Mouse (Mus musculus): ENCODE data around the gene A730009L09Rik. TPM values are rescaled to one million over a fixed set of nuclear protein-coding genes. Genes with fewer than 3 reads are reported as not detected.

The A730009L09Rik gene
- polyA plus RNA-seq, 1 experiment from 2014 or later = not detected

- no peak overlapping the region for H3K27ac ChIP-seq (ENCODE audit: low read depth, low read length)
- no peaks in the 10 kb centered on the region for H3K27me3 ChIP-seq (replicated peaks; ENCODE audit: control insufficient read depth, insufficient read depth, low read length)
- no peak overlapping the region for H3K4me2 ChIP-seq (ENCODE audit: low read length)
- ATAC-seq (no peak), DNase-seq (ENCODE audit: low spot score) (no peak)
- no peak overlapping the region for H3K9ac ChIP-seq (ENCODE audit: low read length)
- H3K4me3 ChIP-seq (ENCODE audit: low read depth, low read length) = no peak overlapping the region
- H3K4me1 ChIP-seq (ENCODE audit: control insufficient read depth, insufficient read depth, low read length) = no peaks in the 10 kb centered on the region
- no peaks in the 10 kb centered on the region for H3K36me3 ChIP-seq (ENCODE audit: control insufficient read depth, insufficient read depth, low read length)
- no peaks in the 10 kb centered on the region for H3K9me3 ChIP-seq (replicated peaks; ENCODE audit: control insufficient read depth, low read length)
- whole genome bisulfite sequencing = 68% methylated on average over 9 of the region's 9 CpGs
Observed at GRCm38 (mm10) chr16:84549122-84549521, 34.2 kb downstream of the A730009L09Rik start.

GRCm38 (mm10) chr16:84550445-84550844 lies 35.5 kb downstream of the A730009L09Rik start:
- no peak for ATAC-seq
- H3K27me3 ChIP-seq (replicated peaks; ENCODE audit: control insufficient read depth, insufficient read depth, low read length) = no peaks in the 10 kb centered on the region
- no peaks in the 10 kb centered on the region for H3K36me3 ChIP-seq (ENCODE audit: control insufficient read depth, insufficient read depth, low read length)
- H3K9me3 ChIP-seq (replicated peaks; ENCODE audit: control insufficient read depth, low read length) = no peaks in the 10 kb centered on the region
- H3K9ac ChIP-seq (ENCODE audit: low read length) = no peak overlapping the region
- no peaks in the 10 kb centered on the region for H3K4me1 ChIP-seq (ENCODE audit: control insufficient read depth, insufficient read depth, low read length)
- no peak overlapping the region for H3K4me2 ChIP-seq (ENCODE audit: low read length)
- no peak for DNase-seq (ENCODE audit: low spot score)
- H3K27ac ChIP-seq (ENCODE audit: low read depth, low read length) = no peak overlapping the region
- WGBS = 81% methylated on average over 5 of the region's 5 CpGs
- no peak overlapping the region for H3K4me3 ChIP-seq (ENCODE audit: low read depth, low read length)

- Histone ChIP-seq H3K4me3 (ENCODE audit: low read depth, low read length) (no peak overlapping the region), H3K27me3 (replicated peaks; ENCODE audit: control insufficient read depth, insufficient read depth, low read length) (no peaks in the 10 kb centered on the region), H3K36me3 (ENCODE audit: control insufficient read depth, insufficient read depth, low read length) (no peaks in the 10 kb centered on the region), H3K4me1 (ENCODE audit: control insufficient read depth, insufficient read depth, low read length) (no peaks in the 10 kb centered on the region), H3K4me2 (ENCODE audit: low read length) (no peak overlapping the region), H3K9ac (ENCODE audit: low read length) (no peak overlapping the region), H3K27ac (ENCODE audit: low read depth, low read length) (no peak overlapping the region), H3K9me3 (replicated peaks; ENCODE audit: control insufficient read depth, low read length) (no peaks in the 10 kb centered on the region)
- whole genome bisulfite sequencing = 92% methylated on average over 13 of the region's 13 CpGs
- no peak for ATAC-seq
- no peak for DNase-seq (ENCODE audit: low spot score)
Observed at GRCm38 (mm10) chr16:84553981-84554380, 39.1 kb downstream of the A730009L09Rik start.

- H3K27ac ChIP-seq (ENCODE audit: low read depth, low read length) = no peak overlapping the region; the same call in 1 of the 2 replicates
- peak; percentile 23 for DNase-seq (ENCODE audit: low spot score)
- H3K9ac ChIP-seq (ENCODE audit: low read length) = no peak overlapping the region
Observed at GRCm38 (mm10) chr16:84558113-84558917, 43.4 kb downstream of the A730009L09Rik start.

GRCm38 (mm10) chr16:84559569-84560278 lies 44.8 kb downstream of the A730009L09Rik start:
- WGBS = 14% methylated on average over 9 of the region's 9 CpGs
- peak; percentile 59 for DNase-seq (ENCODE audit: low spot score)
- Histone ChIP-seq H3K9me3 (replicated peaks; ENCODE audit: control insufficient read depth, low read length) (no peaks in the 10 kb centered on the region), H3K4me1 (ENCODE audit: control insufficient read depth, insufficient read depth, low read length) (no peaks in the 10 kb centered on the region), H3K9ac (ENCODE audit: low read length) (0 out of 2 replicates have a peak overlapping the region, but pooled peaks have one; percentile 21), H3K4me2 (ENCODE audit: low read length) (peak overlapping the region; percentile 35; the same call in 1 of the 2 replicates), H3K36me3 (ENCODE audit: control insufficient read depth, insufficient read depth, low read length) (no peaks in the 10 kb centered on the region), H3K27ac (ENCODE audit: low read depth, low read length) (no peak overlapping the region), H3K27me3 (replicated peaks; ENCODE audit: control insufficient read depth, insufficient read depth, low read length) (no peaks in the 10 kb centered on the region), H3K4me3 (ENCODE audit: low read depth, low read length) (peak overlapping the region; percentile 0; the same call in 1 of the 2 replicates)
- ATAC-seq = peak; percentile 43; the same call in 1 of the 2 replicates

More at GRCm38 (mm10) chr16:84558113-84558917, 43.4 kb downstream of the A730009L09Rik start:
- no peaks in the 10 kb centered on the region for H3K36me3 ChIP-seq (ENCODE audit: control insufficient read depth, insufficient read depth, low read length)
- no peak for ATAC-seq
- 61% methylated on average over 20 of the region's 20 CpGs for WGBS
- H3K9me3 ChIP-seq (replicated peaks; ENCODE audit: control insufficient read depth, low read length) = no peaks in the 10 kb centered on the region
- no peaks in the 10 kb centered on the region for H3K27me3 ChIP-seq (replicated peaks; ENCODE audit: control insufficient read depth, insufficient read depth, low read length)
- no peaks in the 10 kb centered on the region for H3K4me1 ChIP-seq (ENCODE audit: control insufficient read depth, insufficient read depth, low read length)
- no peak overlapping the region for H3K4me3 ChIP-seq (ENCODE audit: low read depth, low read length)
- H3K4me2 ChIP-seq (ENCODE audit: low read length) = peak overlapping the region; percentile 17; the same call in 1 of the 2 replicates

- H3K27ac ChIP-seq (ENCODE audit: low read depth, low read length) = no peak overlapping the region
- no peaks in the 10 kb centered on the region for H3K9me3 ChIP-seq (replicated peaks; ENCODE audit: control insufficient read depth, low read length)
- WGBS = 36% methylated on average over 7 of the region's 7 CpGs
- H3K9ac ChIP-seq (ENCODE audit: low read length) = no peak overlapping the region
- peak overlapping the region; percentile 0; the same call in 1 of the 2 replicates for H3K4me3 ChIP-seq (ENCODE audit: low read depth, low read length)
- no peaks in the 10 kb centered on the region for H3K36me3 ChIP-seq (ENCODE audit: control insufficient read depth, insufficient read depth, low read length)
- DNase-seq (ENCODE audit: low spot score) = no peak
- ATAC-seq = 0 out of 2 replicates have a peak, but pooled peaks have one; percentile 22
- H3K27me3 ChIP-seq (replicated peaks; ENCODE audit: control insufficient read depth, insufficient read depth, low read length) = no peaks in the 10 kb centered on the region
- no peaks in the 10 kb centered on the region for H3K4me1 ChIP-seq (ENCODE audit: control insufficient read depth, insufficient read depth, low read length)
- peak overlapping the region; percentile 35; the same call in 1 of the 2 replicates for H3K4me2 ChIP-seq (ENCODE audit: low read length)
Observed at GRCm38 (mm10) chr16:84560279-84560602, 45.3 kb downstream of the A730009L09Rik start.

Other genes starting within 250 kb of the A730009L09Rik start
- gene Mrpl39, start 220.6 kb downstream of the A730009L09Rik start, polyA plus RNA-seq (2014; fragmentation: Nextera tagmentation; extraction: Ambion mirVana) = 35.4 and 43.7 TPM in 2 replicates

All from forebrain, embryonic 14.5 days (tissue).